Mouse (Mus musculus) intestine, embryonic 14.5 days (tissue): Measurements from ENCODE around the gene Pls1. TPM values are rescaled to one million over a fixed set of nuclear protein-coding genes. Genes with fewer than 3 reads are reported as not detected.

Experiments used
- ATAC-seq: fragments of 200-750 bp; cut with Nextera tagmentation; replicated peaks from 2 replicates; pipeline ENCODE4 v1.8.0; 2017; ENCODE audit warnings: low read depth, moderate number of reproducible peaks, moderate TSS enrichment, moderate library complexity; ENCODE audit not compliant: low FRiP score, low TSS enrichment
- DNase-seq: peaks from one replicate; pipeline ENCODE4 v3.0.0-alpha.2; 2018; ENCODE audit warnings: low spot score
- H3K27ac ChIP-seq: fragments of 300-500 bp; sonication (generic); 2 replicates; pipeline ENCODE4 v1.5.1; 2014; ENCODE audit warnings: low read depth, mild to moderate bottlenecking, control low read depth
- H3K27me3 ChIP-seq: fragments of 300-500 bp; sonication (generic); replicated peaks from 2 replicates; pipeline ENCODE4 v1.6.1; 2014; ENCODE audit warnings: low read length, control low read depth; ENCODE audit not compliant: control insufficient read depth, insufficient read depth
- H3K36me3 ChIP-seq: fragments of 300-500 bp; sonication (generic); 2 replicates; pipeline ENCODE4 v1.6.1; 2014; ENCODE audit warnings: low read length, control low read depth; ENCODE audit not compliant: control insufficient read depth, insufficient read depth
- H3K4me1 ChIP-seq: fragments of 300-500 bp; sonication (generic); replicated peaks from 2 replicates; pipeline ENCODE4 v1.6.1; 2014; ENCODE audit warnings: low read length, control low read depth, mixed read lengths; ENCODE audit not compliant: control insufficient read depth, insufficient read depth
- H3K4me2 ChIP-seq: fragments of 300-500 bp; sonication (generic); 2 replicates; pipeline ENCODE4 v1.6.1; 2014; ENCODE audit warnings: low read length
- H3K4me3 ChIP-seq: fragments of 300-500 bp; sonication (generic); 2 replicates; pipeline ENCODE4 v1.5.1; 2014; ENCODE audit warnings: low read depth, low read length, control low read depth, mixed read lengths
- H3K9ac ChIP-seq: fragments of 300-500 bp; sonication (generic); 2 replicates; pipeline ENCODE4 v1.6.1; 2014; ENCODE audit warnings: mild to moderate bottlenecking, low read length
- H3K9me3 ChIP-seq: fragments of 300-500 bp; sonication (generic); 2 replicates; pipeline ENCODE4 v1.6.1; 2016; ENCODE audit warnings: low read length, control low read depth; ENCODE audit not compliant: control insufficient read depth
- WGBS: fragments of 180-500 bp; shearing (Covaris S2); extraction: QIAGEN DNeasy Blood & Tissue Kit; methylation state at CpG from one replicate; pipeline ENCODE4 v1.1.7; 2014; 5-methylcytosine and 5-hydroxymethylcytosine counted together
- polyA plus RNA-seq: library from polyadenylated mRNA; unstranded; fragments of >200 nt; fragmentation: Nextera tagmentation; extraction: Ambion mirVana; gene quantifications from 2 replicates; pipeline ENCODE4 v1.2.1, GENCODE M21; 2014

Pls1 gene
- polyA plus RNA-seq, 1 experiment from 2014 or later: 26.1 TPM

GRCm38 (mm10) chr9:95708943-95709342 lies 136.2 kb downstream of the Pls1 start:
- no peaks in the 10 kb centered on the region for H3K9me3 ChIP-seq
- no peak overlapping the region for H3K4me3 ChIP-seq
- peaks cover 13% of the 10 kb centered on the region for H3K36me3 ChIP-seq
- H3K27me3 ChIP-seq: no peaks in the 10 kb centered on the region
- DNase-seq (no peak), ATAC-seq (no peak)
- no peak overlapping the region for H3K4me2 ChIP-seq
- no peaks in the 10 kb centered on the region for H3K4me1 ChIP-seq
- no peak overlapping the region for H3K27ac ChIP-seq
- H3K9ac ChIP-seq: no peak overlapping the region

GRCm38 (mm10) chr9:95705371-95705770 lies 139.7 kb downstream of the Pls1 start:
- no peak for DNase-seq
- no peak overlapping the region for H3K4me2 ChIP-seq

GRCm38 (mm10) chr9:95704078-95704477 lies 141.0 kb downstream of the Pls1 start:
- DNase-seq (no peak), ATAC-seq (no peak)
- Histone ChIP-seq H3K9ac (no peak overlapping the region), H3K4me3 (no peak overlapping the region), H3K36me3 (peaks cover 10% of the 10 kb centered on the region), H3K4me1 (no peaks in the 10 kb centered on the region), H3K27ac (no peak overlapping the region), H3K4me2 (no peak overlapping the region), H3K9me3 (no peaks in the 10 kb centered on the region), H3K27me3 (no peaks in the 10 kb centered on the region)
- WGBS: 89% methylated on average over 3 of the region's 3 CpGs

More at GRCm38 (mm10) chr9:95705371-95705770, 139.7 kb downstream of the Pls1 start:
- 84% methylated on average over 5 of the region's 5 CpGs for WGBS
- no peaks in the 10 kb centered on the region for H3K9me3 ChIP-seq
- no peak for ATAC-seq
- no peak overlapping the region for H3K4me3 ChIP-seq
- H3K9ac ChIP-seq: no peak overlapping the region
- peaks cover 13% of the 10 kb centered on the region for H3K36me3 ChIP-seq
- no peaks in the 10 kb centered on the region for H3K4me1 ChIP-seq
- no peaks in the 10 kb centered on the region for H3K27me3 ChIP-seq
- H3K27ac ChIP-seq: no peak overlapping the region

Other genes with a start within 250 kb of the Pls1 start
- gene Pcolce2, start 207.7 kb downstream of the Pls1 start, polyA plus RNA-seq: 0.69 and 1.1 TPM in 2 replicates
- gene Trpc1, start 94.9 kb downstream of the Pls1 start, polyA plus RNA-seq: 5.7 and 6.5 TPM in 2 replicates
- gene Atr, start 12.3 kb upstream of the Pls1 start, polyA plus RNA-seq: 20.5 and 23.2 TPM in 2 replicates
- 19.4 and 22.0 TPM in 2 replicates for gene Xrn1, start 109.4 kb upstream of the Pls1 start, polyA plus RNA-seq